Mouse (Mus musculus) gastrocnemius, postnatal 25 days (tissue): ENCODE data around the gene Nup62. TPM values are rescaled to one million over a fixed set of nuclear protein-coding genes. Genes with fewer than 3 reads are reported as not detected.

Experiments used
- DNase-seq: peaks from one replicate; pipeline ENCODE4 v3.0.0; 2022
- long read RNA-seq, 2 experiments: library from polyadenylated mRNA; stranded (forward); transcript quantifications; one replicate each; pipeline ENCODE4 v2.0.0; 2021
- total RNA-seq, 2 experiments: library from RNA; stranded (reverse); gene quantifications; 1 replicate in 1 of 2; 2 replicates in 1 of 2; pipeline ENCODE4 v1.2.3; 2021

Gene Nup62
- 10 to 100 TPM; 18.4 to 22.2 TPM for total RNA-seq
- long read RNA-seq, experiment 1, transcript Nup62-201 (2 exons, 2,722 nt): major isoform, 6 of 6 reads
- long read RNA-seq, experiment 1, partial matches to known transcripts: 0 of 6 reads
- long read RNA-seq, experiment 1, other reads (novel, unspliced or antisense): 0 of 6 reads
- long read RNA-seq, experiment 2, partial matches to known transcripts: 0 of 2 reads
- long read RNA-seq, experiment 2, other reads (novel, unspliced or antisense): 0 of 2 reads

GRCm38 (mm10) chr7:44815721-44816469, at the start of gene Nup62, which contains the start of gene Il4i1:
TSS of gene Nup62 (plus strand) at chr7:44816088.
TSS of gene Il4i1 (plus strand) at chr7:44816387.
- peak; percentile 98 for DNase-seq

- DNase-seq: no peak
Observed at GRCm38 (mm10) chr7:44768129-44768528, 47.8 kb upstream of the Nup62 start.

GRCm38 (mm10) chr7:44770046-44770578, 45.8 kb upstream of the Nup62 start:
- DNase-seq: peak; percentile 24

- no peak for DNase-seq
Observed at GRCm38 (mm10) chr7:44772591-44773204, 43.2 kb upstream of the Nup62 start.

- DNase-seq: no peak
Observed at GRCm38 (mm10) chr7:44776849-44777498, 38.9 kb upstream of the Nup62 start.

GRCm38 (mm10) chr7:44780101-44780500, 35.8 kb upstream of the Nup62 start:
- no peak for DNase-seq

- DNase-seq: no peak
Observed at GRCm38 (mm10) chr7:44789531-44789930, 26.4 kb upstream of the Nup62 start.

GRCm38 (mm10) chr7:44790066-44790465, 25.8 kb upstream of the Nup62 start:
- DNase-seq: no peak

GRCm38 (mm10) chr7:44792781-44793180, 23.1 kb upstream of the Nup62 start:
- DNase-seq: no peak

- DNase-seq: no peak
Observed at GRCm38 (mm10) chr7:44808927-44809326, 7.0 kb upstream of the Nup62 start.

- no peak for DNase-seq
Observed at GRCm38 (mm10) chr7:44809466-44809865, 6.4 kb upstream of the Nup62 start.

- DNase-seq: no peak
Observed at GRCm38 (mm10) chr7:44810365-44810764, 5.5 kb upstream of the Nup62 start.

- no peak for DNase-seq
Observed at GRCm38 (mm10) chr7:44810819-44811557, 4.9 kb upstream of the Nup62 start.

- no peak for DNase-seq
Observed at GRCm38 (mm10) chr7:44812651-44813325, 3.1 kb upstream of the Nup62 start.

- DNase-seq: no peak
Observed at GRCm38 (mm10) chr7:44813985-44814384, 1.9 kb upstream of the Nup62 start.

- DNase-seq: no peak
Observed at GRCm38 (mm10) chr7:44814423-44814822, 1.5 kb upstream of the Nup62 start.

GRCm38 (mm10) chr7:44814952-44815553, 835 bp upstream of the Nup62 start:
- no peak for DNase-seq

- DNase-seq: no peak
Observed at GRCm38 (mm10) chr7:44816470-44817021, 658 bp downstream of the Nup62 start, which contains the start of gene Atf5. TSS of gene Atf5 (minus strand) at chr7:44816658.

- DNase-seq: no peak
Observed at GRCm38 (mm10) chr7:44817441-44817840, 1.6 kb downstream of the Nup62 start.

- DNase-seq: no peak
Observed at GRCm38 (mm10) chr7:44818164-44818563, 2.3 kb downstream of the Nup62 start.
